Mouse (Mus musculus): Measurements from ENCODE around the gene Hbq1a.
"Not testable (repeated sequence)": the region's sequence is repeated elsewhere in the genome, so short reads cannot be mapped to it uniquely, and the experiment has no call there.

DNA sequence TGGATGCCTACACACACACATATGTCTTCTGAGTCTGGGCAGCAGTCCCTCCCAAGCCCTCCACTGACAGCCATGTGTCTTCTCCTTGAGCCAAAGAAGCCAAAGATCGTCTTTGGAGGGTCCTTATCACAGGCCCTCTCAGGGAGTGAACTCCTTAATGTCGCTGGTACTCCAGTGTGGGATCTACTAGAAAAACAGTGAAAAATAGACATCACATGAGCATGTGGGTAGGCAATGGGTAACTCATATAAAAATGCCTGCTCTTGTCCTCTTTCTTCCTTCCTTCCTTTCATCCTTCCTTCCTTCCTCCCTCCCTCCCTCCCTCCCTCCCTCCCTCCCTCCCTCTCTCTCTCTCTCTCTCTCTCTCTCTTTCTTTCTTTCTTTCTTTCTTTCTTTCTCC, 2.5 kb upstream of the Hbq1a start:
- not testable (repeated sequence) for TF ChIP-seq EP300 (IDR thresholded peaks at IDR 0.05; ENCODE audit: low read length); UBTF (IDR thresholded peaks at IDR 0.05; ENCODE audit: low read depth, low read length); USF2 (conservative IDR thresholded peaks at IDR 0.05; ENCODE audit: low read depth, low read length); CTCF (conservative IDR thresholded peaks at IDR 0.05 in 1 of 2, IDR thresholded peaks at IDR 0.05 in 1 of 2; ENCODE audit: low read depth in 2 of 2, low read length in 2 of 2)

All from CH12.LX (cell line).